Mouse (Mus musculus) thymus, postnatal 36 days (tissue): ENCODE data around the gene Pdia5.

Experiments
- DNase-seq, 2 experiments: peaks; one replicate each; pipeline ENCODE4 v3.0.0; 2022; ENCODE audit warnings: mixed read lengths in 2 of 2

Pdia5 gene

DNA sequence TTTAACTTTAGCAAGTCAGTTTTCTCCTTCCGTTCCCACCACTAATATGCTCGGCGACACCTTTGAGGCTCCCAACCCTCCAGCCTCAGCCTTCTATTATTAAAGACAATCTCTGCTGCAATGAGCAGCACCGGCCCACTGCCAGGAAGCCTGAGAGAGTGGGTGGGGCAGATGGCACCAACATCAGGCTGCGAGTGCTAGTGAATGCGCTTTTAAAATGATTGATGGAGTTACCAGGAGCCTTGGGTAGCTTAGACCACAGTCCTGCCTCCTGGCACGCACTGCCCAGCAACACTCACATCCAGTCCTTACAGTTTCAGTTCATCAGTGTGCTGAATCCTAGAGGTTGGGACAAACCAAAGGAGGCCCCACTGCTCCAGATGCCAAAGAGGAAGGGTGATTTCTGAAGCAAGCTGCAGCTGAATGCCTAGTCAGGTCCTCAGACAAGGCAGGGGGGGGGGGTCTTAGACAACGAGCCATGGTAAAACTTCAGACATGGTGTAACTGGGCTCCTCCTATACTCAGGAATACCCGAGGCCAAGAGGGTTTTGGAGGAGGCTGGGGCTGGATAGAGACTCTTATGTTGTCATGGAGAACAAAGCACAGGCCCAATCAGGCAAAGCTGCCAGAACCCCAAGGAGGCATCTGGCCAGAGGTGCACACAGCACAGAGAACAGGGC, 49.2 kb downstream of the Pdia5 start:
- no peak for DNase-seq

GRCm38 (mm10) chr16:35439046-35439445, 51.6 kb downstream of the Pdia5 start:
- no peak for DNase-seq

DNA sequence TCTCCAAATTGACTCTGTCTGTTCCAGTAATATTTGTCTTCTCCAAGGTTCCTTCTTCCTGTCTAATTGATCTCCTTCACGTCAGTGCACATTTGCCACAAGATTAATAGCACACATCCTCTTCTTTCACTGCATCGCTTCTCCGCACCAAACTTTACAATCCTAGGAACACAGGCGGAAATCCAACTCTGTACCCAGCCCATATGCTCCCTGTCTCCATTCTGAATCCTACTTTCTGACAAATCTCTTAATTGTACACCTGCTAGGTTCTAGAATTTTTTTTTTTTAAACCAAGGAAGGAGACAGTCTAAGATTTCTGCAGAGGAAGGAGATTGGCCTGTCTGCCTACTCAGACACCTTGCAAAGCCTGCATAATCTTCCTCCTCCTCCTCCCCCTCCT, 59.1 kb downstream of the Pdia5 start:
- DNase-seq: no peak

- DNase-seq: no peak
Observed at GRCm38 (mm10) chr16:35424926-35425325, 65.7 kb downstream of the Pdia5 start.

DNA sequence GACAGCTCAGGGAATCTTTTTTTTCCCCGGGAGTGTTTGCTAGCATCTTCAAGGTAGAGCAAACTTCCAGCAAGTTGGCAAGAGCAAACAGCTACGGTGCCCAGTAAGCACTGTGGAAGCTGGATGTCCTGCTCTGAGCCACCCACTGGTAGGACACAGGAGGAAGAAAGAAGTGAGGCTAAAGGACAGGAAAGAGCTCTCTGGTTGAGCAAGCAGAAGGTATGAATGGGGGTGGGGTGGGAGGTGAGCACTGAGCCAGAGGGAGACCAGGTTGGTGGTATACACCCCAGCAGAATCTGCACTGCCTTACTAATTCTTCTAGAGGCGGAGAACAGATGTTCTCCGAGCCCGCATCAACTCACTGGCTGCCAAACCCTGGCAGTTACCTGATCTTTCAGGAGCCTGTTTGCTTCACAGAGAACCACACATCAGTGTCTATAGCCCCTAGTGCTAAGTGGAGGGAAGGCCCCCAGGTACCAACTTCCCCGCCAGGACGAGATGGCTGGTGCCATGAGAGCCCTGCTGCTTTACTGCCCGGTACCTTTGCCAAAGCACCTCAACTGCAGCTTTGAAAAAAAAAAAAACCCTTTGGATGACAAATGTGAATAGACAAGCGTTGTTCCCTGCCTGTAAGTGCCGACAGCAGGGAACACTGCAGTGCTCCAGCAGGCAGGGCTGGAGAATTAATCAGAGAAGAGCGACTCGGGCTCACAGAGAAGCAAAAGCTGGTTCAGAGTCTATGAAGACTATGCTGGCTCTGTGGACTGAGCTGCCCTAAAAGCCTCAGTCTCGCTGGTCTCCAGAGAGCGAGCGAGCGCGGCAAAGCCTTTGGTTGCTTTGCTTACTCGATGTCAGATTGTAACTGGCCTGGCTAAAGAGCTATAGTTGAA, 67.2 kb downstream of the Pdia5 start:
- DNase-seq: no peak

GRCm38 (mm10) chr16:35422705-35423104, 68.0 kb downstream of the Pdia5 start:
- DNase-seq: no peak

DNA sequence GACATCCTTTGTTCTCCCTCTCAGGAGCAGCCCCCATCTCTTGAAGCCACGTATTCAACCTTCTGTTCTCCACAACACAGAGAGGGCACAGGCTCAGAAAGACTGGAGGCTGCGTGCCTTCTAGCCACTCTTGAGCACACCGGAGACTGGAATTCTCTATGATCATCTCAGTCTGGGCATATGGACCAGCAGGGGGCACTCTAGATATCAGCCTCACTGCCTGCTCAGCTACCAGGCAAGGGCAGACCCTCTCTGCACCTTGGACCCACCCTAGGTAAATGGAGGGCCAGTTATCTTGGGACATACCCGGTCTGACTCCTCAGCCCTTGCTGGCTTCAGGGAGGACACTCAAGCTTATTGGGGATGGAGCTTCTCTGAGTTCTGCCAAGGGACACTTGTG, 68.5 kb downstream of the Pdia5 start:
- peak; percentile 8 to 12 for DNase-seq

GRCm38 (mm10) chr16:35414616-35415015, 76.1 kb downstream of the Pdia5 start:
- no peak for DNase-seq

DNA sequence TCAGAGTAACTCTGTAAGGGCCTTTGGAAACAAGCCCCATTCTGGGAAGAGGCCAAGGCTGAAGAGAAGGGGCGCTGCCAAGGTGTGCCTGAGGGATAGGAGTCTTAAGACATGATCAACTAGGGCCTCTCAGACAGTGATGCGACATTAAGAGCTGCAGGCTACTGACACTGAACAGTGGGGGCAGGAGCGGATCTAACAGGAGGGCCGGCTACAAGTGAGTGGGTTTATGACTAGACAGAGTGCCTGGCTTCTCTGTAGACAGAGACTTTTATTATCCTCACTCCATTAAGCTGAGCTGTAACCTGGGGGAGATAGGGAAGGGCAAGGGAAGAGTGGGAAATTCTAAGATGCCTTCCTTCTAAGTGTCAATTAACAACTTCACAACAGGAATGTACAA, 84.0 kb downstream of the Pdia5 start:
- DNase-seq: no peak

GRCm38 (mm10) chr16:35406166-35406565, 84.5 kb downstream of the Pdia5 start:
- DNase-seq: no peak

DNA sequence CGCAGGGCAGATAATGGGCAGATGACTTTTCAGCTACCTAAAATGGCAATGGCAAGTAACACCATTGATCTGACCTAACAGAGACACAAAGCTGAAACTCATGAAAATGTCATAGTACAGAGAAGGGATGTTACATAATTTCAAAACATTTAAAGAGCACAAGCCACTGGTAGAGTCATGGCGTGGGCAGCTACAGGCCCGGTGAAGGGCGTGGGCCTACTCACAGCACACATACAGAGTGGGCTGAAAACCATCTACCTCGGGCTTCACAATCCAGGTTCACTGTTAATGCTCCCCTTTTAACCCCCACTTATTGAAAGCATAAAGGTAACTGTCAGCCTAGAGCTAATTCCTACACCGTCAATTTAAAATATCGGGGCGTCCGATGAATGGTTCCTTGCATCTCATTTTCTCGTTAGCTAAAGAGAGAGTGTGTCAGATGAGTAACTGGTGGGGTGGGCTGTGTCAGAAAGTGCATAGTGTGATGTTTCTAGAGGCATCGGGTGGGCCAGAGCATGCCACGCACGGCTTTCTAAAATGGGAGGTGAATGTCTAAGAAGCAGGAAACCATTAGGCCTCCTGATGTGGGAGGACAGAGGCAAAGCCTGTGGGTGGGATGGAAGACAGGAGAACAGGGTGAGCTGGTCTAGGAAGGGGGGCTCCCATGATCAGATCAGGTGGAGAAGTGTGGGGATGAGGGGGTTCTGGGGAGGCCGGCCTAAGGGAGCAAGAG, 85.2 kb downstream of the Pdia5 start:
- no peak for DNase-seq

- DNase-seq: no peak
Observed at GRCm38 (mm10) chr16:35404864-35405263, 85.8 kb downstream of the Pdia5 start.

DNA sequence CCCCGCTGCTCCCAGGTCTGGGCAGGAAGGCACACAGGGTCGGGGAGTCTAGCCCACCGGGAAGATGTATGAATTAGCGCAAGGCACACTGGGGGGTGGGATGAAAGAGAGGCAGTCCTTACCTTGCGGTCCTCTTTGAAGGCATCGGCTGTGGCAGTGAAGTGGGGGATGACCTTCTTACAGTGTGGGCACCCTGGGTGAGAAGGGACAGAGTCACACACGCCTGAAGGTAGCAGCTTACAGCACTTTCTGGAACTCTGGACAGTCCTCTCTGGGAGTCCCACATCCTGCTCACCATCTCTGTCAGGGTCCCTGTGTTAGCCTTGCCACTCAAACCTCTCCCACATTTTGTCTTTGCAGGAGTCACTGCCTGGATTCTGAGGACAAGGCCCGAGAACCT, 86.8 kb downstream of the Pdia5 start:
- no peak for DNase-seq

DNA sequence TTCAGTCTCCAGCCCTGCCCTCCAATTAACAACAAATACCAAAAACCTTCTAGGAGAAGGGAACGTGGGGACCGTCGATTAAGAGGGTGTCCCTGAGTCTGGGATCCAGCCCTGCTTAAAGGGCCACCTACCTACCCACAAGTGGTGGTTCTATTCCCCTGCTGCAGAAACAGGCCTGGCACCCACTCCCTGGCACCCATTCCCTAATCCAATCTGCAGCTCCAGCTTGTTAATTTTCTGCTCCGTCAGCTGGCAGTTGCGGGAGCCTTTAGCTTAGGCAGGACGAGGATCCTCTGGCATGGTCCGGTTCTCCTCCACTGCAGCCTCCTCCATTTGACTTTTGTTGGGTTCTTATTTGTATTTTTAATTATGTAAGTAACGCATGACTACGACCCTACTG, 87.3 kb downstream of the Pdia5 start:
- DNase-seq: no peak

GRCm38 (mm10) chr16:35392813-35393212, 97.9 kb downstream of the Pdia5 start:
- DNase-seq: no peak

DNA sequence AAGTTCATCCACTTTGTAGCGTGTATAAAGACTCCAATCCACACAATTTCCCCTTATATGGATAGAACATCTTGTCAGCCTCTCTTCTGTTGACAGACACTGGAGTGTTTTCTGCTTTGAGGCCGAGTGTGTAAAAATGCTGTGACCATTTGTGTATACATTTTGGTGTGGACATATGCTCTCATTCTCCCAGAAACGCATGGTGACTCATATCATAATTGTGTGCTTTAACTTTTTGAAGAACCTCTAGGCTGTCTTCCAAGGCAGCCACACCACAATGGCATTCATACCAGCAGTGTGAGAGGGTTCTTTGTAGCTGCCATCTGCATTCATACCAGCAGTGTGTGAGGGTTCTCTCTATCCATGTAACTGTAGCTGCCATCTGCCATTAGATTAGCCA, 105.0 kb downstream of the Pdia5 start:
- DNase-seq: no peak

GRCm38 (mm10) chr16:35380048-35380447, 110.6 kb downstream of the Pdia5 start:
- DNase-seq: no peak

DNA sequence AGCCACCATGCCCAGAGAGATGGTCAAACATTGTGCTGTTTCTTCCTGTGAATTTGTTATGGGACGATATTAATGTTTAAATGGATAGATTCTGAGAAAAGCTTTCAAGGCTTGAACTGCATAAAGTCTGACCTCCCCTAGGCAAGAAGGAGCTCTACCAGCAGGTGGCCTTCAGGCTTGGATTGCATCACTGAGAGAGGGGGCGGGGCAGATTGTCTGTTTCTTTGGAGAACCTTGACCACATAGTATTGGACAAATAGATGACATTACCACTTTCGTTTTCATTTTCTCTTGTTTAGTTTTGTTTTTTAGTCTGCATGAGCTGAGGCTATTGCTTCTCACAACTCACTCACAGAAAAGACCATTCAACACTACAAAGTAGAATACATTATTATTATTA, 111.3 kb downstream of the Pdia5 start:
- DNase-seq: no peak

GRCm38 (mm10) chr16:35364063-35364428, 126.6 kb downstream of the Pdia5 start:
- no peak for DNase-seq

DNA sequence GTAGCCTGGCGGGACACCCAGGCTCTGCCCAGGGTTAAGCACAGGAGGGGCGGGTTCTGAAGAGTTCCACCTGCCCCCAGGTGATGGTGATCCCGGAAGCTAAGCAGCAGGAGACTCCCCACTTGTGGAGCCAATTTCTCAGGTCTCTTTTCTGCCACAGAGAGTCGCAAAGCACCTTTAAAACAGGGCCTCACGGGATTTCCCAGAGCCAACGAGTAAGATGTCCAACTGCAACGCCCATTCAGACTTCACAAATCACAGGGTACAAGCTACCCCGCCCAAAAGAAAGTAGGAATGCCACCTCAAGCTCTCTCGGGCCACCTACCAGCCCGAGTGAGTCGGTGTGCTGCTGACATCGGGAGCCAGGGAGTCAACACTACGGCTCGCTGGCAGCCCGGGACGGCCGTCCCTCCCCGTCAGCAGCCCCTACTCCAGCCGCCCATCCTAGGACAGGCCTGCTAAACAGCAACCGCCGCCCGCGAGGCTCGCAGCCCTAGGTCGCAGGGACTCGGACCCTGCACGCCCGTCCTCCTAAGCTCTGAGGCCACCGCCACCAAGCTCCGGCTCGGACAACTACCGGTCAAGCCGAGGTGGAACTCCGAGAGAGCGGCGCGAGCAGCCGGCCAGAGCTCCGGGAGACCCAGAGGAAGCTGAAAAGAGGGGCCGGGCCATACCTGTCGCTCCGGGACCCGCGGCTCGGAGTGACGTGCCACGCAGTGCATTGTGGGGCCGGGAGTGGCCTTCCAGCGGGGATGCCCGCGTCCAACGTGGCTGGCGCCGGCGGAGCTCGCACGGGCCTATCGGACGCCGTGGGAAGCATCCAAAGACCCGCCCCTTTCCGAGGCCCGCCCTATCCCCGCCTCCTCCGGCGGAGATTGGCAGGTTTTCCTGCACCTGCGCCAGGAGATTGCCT, 127.3 kb downstream of the Pdia5 start, which contains the start of gene Sec22a:
TSS of gene Sec22a (minus strand) at position 769 of the 913 bp plus-strand sequence.
- DNase-seq: peak; percentile 92 to 95

GRCm38 (mm10) chr16:35362221-35362620, 128.5 kb downstream of the Pdia5 start:
- no peak for DNase-seq

GRCm38 (mm10) chr16:35360593-35360992, 130.1 kb downstream of the Pdia5 start:
- DNase-seq: peak; percentile 57 to 62
